Mouse (Mus musculus) liver, adult 10 weeks (tissue): ENCODE results near the gene Sdf4. TPM values are rescaled to one million over a fixed set of nuclear protein-coding genes. Genes with fewer than 3 reads are reported as not detected.

Source experiments
- polyA plus RNA-seq: library from polyadenylated mRNA; stranded (reverse); fragments of 350-450 nt; fragmentation: Illumina TruSeq; extraction: RNeasy Lipid Tissue Mini Kit (QIAGEN cat#74804); gene quantifications from one replicate; pipeline ENCODE4 v1.2.3, GENCODE M21; 2014; ENCODE audit warnings: low read depth, low replicate concordance

Sdf4 gene
- polyA plus RNA-seq, result 98.4 TPM

GRCm38 (mm10) chr4:155992241-155992905 lies at the start of gene Sdf4, which contains the start of gene B3galt6:
Gene Sdf4 (plus strand): TSS chr4:155992872.
Gene B3galt6 (minus strand): TSS chr4:155992649.

DNA sequence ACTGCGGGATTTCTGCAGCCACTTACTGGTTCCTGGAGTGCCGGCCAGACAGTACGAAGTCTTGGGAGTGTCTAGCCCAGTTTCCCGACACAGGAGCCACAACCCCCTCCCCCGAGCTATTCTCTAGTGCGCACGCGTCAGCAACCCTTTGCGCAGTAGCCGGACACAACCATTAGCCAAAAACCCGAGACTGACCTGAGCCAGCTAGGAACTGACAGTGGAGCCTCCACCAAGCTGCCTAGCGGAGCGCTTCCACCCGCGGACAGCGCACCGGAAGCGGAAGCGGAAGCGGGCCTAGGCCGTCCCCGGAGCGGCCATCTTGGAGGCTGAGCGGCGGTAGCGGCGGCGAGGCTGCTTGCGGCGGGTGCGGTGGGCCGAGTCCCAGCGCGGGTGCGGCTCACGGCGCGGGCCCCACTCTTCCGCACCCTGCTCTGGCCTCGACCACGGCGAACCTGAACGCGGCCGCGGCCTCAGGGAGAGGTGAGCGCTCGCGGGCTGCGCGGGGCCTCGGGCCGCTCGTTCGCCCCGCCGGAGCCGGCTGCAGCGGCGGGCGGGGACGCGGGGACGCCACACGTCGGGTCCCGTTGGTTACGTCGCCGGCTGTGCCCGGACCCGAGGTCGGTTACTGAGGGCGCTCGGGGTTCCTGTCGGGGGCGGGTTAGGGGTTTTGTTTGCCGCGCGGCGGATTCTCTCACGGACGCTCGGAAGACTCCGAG lies 49.0 kb upstream of the Sdf4 start, which contains the start of gene Ube2j2:
TSS of gene Ube2j2 (plus strand) at position 298 of the 716 bp plus-strand sequence.

GRCm38 (mm10) chr4:155962167-155962971 lies 30.3 kb upstream of the Sdf4 start, which contains the start of gene C1qtnf12:
Gene C1qtnf12 (plus strand): TSS chr4:155962318.

GRCm38 (mm10) chr4:156013637-156014036 lies 21.0 kb downstream of the Sdf4 start, which contains the start of gene Tnfrsf4:
Gene Tnfrsf4 (plus strand): TSS chr4:156013843.

DNA sequence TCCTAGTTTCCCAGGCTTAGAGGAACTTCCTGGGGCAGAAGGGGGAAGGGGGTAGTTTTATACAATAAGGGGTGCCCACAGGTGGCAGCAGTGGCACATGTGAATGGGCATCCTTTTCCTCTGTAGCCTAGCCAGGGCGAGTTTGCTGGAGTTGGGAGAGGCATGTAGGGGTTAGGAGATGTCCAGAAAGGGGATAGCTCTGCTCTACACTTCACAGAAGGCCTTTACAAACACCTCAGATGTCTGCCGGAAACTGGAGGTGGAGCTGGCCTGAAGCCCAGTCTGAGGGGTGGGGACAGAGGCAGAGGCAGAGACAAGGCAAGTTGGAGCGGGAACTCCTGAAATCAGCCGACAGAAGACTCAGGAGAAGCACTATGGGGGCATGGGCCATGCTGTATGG lies 33.3 kb downstream of the Sdf4 start, which contains the start of gene Tnfrsf18:
TSS of gene Tnfrsf18 (plus strand) at position 152 of the 400 bp plus-strand sequence.

GRCm38 (mm10) chr4:156059261-156059660 lies 66.6 kb downstream of the Sdf4 start, which contains the start of gene Ttll10:
Gene Ttll10 (minus strand): TSS chr4:156059414.

Other genes with a start within 250 kb of the Sdf4 start
- gene Atad3a, start 231.8 kb upstream of the Sdf4 start, polyA plus RNA-seq, result 11.7 TPM
- gene Vwa1, start 218.2 kb upstream of the Sdf4 start, polyA plus RNA-seq, result 0.11 TPM
- gene Tmem88b, start 207.0 kb upstream of the Sdf4 start, polyA plus RNA-seq, result 1.9 TPM
- gene Ankrd65, start 202.4 kb upstream of the Sdf4 start, polyA plus RNA-seq, result not detected
- gene Mrpl20, start 190.0 kb upstream of the Sdf4 start, polyA plus RNA-seq, result 46.8 TPM
- 60.9 TPM for gene Ccnl2, start 180.4 kb upstream of the Sdf4 start, polyA plus RNA-seq
- gene Aurkaip1, start 161.6 kb upstream of the Sdf4 start, polyA plus RNA-seq, result 7.5 TPM
- 11.4 TPM for gene Mxra8, start 153.2 kb upstream of the Sdf4 start, polyA plus RNA-seq
- 3.9 TPM for gene Dvl1, start 145.5 kb upstream of the Sdf4 start, polyA plus RNA-seq
- not detected for gene Tas1r3, start 129.5 kb upstream of the Sdf4 start, polyA plus RNA-seq
- gene Cptp, start 123.4 kb upstream of the Sdf4 start, polyA plus RNA-seq, result 5.9 TPM
- gene Ints11, start 123.3 kb upstream of the Sdf4 start, polyA plus RNA-seq, result 2.7 TPM
- 2.5 TPM for gene Pusl1, start 101.1 kb upstream of the Sdf4 start, polyA plus RNA-seq
- gene Acap3, start 101.0 kb upstream of the Sdf4 start, polyA plus RNA-seq, result 0.08 TPM
- 41.7 TPM for gene Ube2j2, start 49.0 kb upstream of the Sdf4 start, polyA plus RNA-seq
- not detected for gene C1qtnf12, start 30.6 kb upstream of the Sdf4 start, polyA plus RNA-seq
- gene B3galt6, start 223 bp upstream of the Sdf4 start, polyA plus RNA-seq, result 1.3 TPM
- not detected for gene Tnfrsf4, start 21.0 kb downstream of the Sdf4 start, polyA plus RNA-seq
- not detected for gene Tnfrsf18, start 33.3 kb downstream of the Sdf4 start, polyA plus RNA-seq
- gene Ttll10, start 66.5 kb downstream of the Sdf4 start, polyA plus RNA-seq, result not detected
- gene 9430015G10Rik, start 117.1 kb downstream of the Sdf4 start, polyA plus RNA-seq, result 1.2 TPM
- gene Rnf223, start 137.6 kb downstream of the Sdf4 start, polyA plus RNA-seq, result not detected
- 6.9 TPM for gene Agrn, start 204.6 kb downstream of the Sdf4 start, polyA plus RNA-seq
- gene Isg15, start 207.9 kb downstream of the Sdf4 start, polyA plus RNA-seq, result 1.6 TPM
- 1.0 TPM for gene AW011738, start 210.4 kb downstream of the Sdf4 start, polyA plus RNA-seq
- not detected for gene Perm1, start 223.0 kb downstream of the Sdf4 start, polyA plus RNA-seq
- 0.90 TPM for gene Plekhn1, start 242.0 kb downstream of the Sdf4 start, polyA plus RNA-seq
- 4.3 TPM for gene Noc2l, start 243.1 kb downstream of the Sdf4 start, polyA plus RNA-seq